Mouse (Mus musculus): ENCODE measurements at regions not wholly inside any gene's neighbourhood (a gene's known extent, or its start where the extent isn't known, plus 50 kb on each side); places are given as distances from the start of the nearest gene placed in this dataset.

GRCm38 (mm10) chr1:92286013-92286965 lies 90.8 kb upstream of the Hdac4 start:
- no peak for DNase-seq (ENCODE audit: low read depth, low spot score)

GRCm38 (mm10) chr1:92284155-92284554 lies 88.7 kb upstream of the Hdac4 start:
- no peak for DNase-seq (ENCODE audit: low read depth, low spot score)

- no peak for DNase-seq (ENCODE audit: low read depth, low spot score)
Measured at GRCm38 (mm10) chr1:92277199-92277747, 81.8 kb upstream of the Hdac4 start.

- DNase-seq (ENCODE audit: low read depth, low spot score): no peak
Measured at GRCm38 (mm10) chr1:92275388-92275787, 79.9 kb upstream of the Hdac4 start.

- no peak for DNase-seq (ENCODE audit: low read depth, low spot score)
Measured at GRCm38 (mm10) chr1:92273760-92274159, 78.3 kb upstream of the Hdac4 start.

GRCm38 (mm10) chr1:92271676-92272291 lies 76.3 kb upstream of the Hdac4 start:
- DNase-seq (ENCODE audit: low read depth, low spot score): no peak

- DNase-seq (ENCODE audit: low read depth, low spot score): no peak
Measured at GRCm38 (mm10) chr1:92270486-92271058, 75.1 kb upstream of the Hdac4 start.

GRCm38 (mm10) chr1:92269464-92269863 lies 74.0 kb upstream of the Hdac4 start:
- no peak for DNase-seq (ENCODE audit: low read depth, low spot score)

- no peak for DNase-seq (ENCODE audit: low read depth, low spot score)
Measured at GRCm38 (mm10) chr1:92264941-92265340, 69.4 kb upstream of the Hdac4 start.

- DNase-seq (ENCODE audit: low read depth, low spot score): no peak
Measured at GRCm38 (mm10) chr1:92259715-92260392, 64.4 kb upstream of the Hdac4 start.

- DNase-seq (ENCODE audit: low read depth, low spot score): peak; percentile 28
Measured at GRCm38 (mm10) chr1:92258026-92258425, 62.5 kb upstream of the Hdac4 start.

GRCm38 (mm10) chr1:92253086-92253485 lies 57.6 kb upstream of the Hdac4 start:
- no peak for DNase-seq (ENCODE audit: low read depth, low spot score)

GRCm38 (mm10) chr1:92250594-92251463 lies 55.3 kb upstream of the Hdac4 start:
- no peak for DNase-seq (ENCODE audit: low read depth, low spot score)
